Mouse (Mus musculus) embryonic fibroblast, embryonic 13.5 days (primary cell): ENCODE measurements around the gene Aym1.

Experiments
- CTCF ChIP-seq: IDR thresholded peaks from 2 replicates; pipeline ENCODE4 v1.5.1; 2011; ENCODE audit warnings: mild to moderate bottlenecking, control low read depth, low read length, moderate library complexity, borderline replicate concordance; ENCODE audit not compliant: insufficient read depth
- POLR2A ChIP-seq: IDR thresholded peaks from 2 replicates; pipeline ENCODE4 v1.6.1; 2011; ENCODE audit warnings: low read depth, mild to moderate bottlenecking, control low read depth, low read length, moderate library complexity

DNA sequence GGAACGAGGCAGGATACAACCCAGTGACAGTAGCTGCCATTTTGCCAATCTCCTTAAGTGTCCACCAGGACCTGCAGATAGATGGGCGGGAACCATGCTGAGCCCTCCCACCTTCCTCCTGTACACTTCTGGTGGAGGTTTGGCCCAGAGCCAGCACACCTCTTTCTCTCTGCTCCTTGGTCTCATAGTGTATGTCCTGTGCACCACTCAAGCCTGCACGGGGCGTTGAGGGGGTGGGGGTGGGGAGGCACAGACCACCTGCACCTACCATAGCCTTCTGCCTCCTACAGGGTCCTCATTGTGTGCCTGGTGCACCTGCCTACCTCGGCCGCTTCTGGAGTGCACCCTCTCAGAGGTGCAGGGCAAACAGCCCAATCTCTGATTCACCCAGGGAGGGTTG, 4.5 kb upstream of the Aym1 start:
- TF ChIP-seq CTCF (no peak), POLR2A (no peak)
